Mouse (Mus musculus): ENCODE measurements around the gene Vdr. TPM values are rescaled to one million over a fixed set of nuclear protein-coding genes. Genes with fewer than 3 reads are reported as not detected.

Gene Vdr
- polyA plus RNA-seq, 1 experiment from 2014 or later, result 0.97 TPM

DNA sequence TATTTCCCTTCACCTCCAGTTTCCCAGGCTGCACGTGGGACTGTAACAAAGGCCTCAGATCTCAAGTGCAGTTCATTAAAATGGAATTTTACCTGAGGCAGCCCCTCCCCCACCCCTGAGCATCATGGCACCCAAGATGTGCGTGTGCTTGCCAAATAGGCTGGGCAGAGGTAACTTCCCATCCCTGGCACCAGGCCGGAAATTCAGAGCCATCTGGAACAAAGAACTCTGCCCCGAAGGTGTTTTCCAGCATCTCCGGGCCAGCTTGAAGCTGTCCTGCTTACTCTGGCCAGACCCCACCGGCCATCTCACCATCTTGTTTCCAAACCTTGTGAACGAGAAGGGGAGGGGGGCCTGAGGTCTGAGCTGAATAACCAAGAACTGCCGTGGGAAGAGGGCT lies 10.7 kb downstream of the Vdr start:
- Histone ChIP-seq H3K27ac (no peak overlapping the region), H3K9ac (no peak overlapping the region), H3K36me3 (no peaks in the 10 kb centered on the region), H3K4me3 (no peak overlapping the region), H3K27me3 (no peaks in the 10 kb centered on the region), H3K9me3 (no peaks in the 10 kb centered on the region), H3K4me1 (peaks cover 3% of the 10 kb centered on the region; the same call in 1 of the 2 replicates), H3K4me2 (replicated peaks) (no peak overlapping the region)
- no peak for ATAC-seq (ENCODE audit: insufficient number of reproducible peaks, insufficient read depth, low FRiP score, low TSS enrichment)
- WGBS, result 62% methylated on average over 8 of the region's 8 CpGs

DNA sequence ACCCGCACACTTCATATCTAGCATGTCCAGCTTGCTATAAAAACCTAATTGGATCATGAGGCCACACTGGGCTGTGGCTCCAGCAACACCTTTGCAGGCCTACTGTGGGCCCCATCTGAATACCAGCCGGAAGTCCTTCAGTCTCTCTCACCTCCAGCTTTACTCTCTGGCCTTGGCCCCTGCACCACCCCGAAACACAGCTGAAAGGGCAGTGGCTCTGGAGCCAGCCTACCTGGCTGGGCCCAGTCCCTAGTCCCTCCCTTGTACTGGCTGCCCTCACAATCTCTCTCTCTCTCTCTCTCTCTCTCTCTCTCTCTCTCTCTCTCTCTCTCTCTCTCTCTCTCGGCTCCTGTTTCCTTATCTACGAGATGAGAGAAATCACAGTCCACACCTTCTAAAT lies 11.6 kb downstream of the Vdr start:
- H3K9me3 ChIP-seq, result no peaks in the 10 kb centered on the region
- H3K36me3 ChIP-seq, result no peaks in the 10 kb centered on the region
- 85% methylated on average over 5 of the region's 5 CpGs for WGBS
- no peak for ATAC-seq (ENCODE audit: insufficient number of reproducible peaks, insufficient read depth, low FRiP score, low TSS enrichment)
- no peak overlapping the region for H3K27ac ChIP-seq
- H3K4me2 ChIP-seq (replicated peaks), result no peak overlapping the region
- no peak overlapping the region for H3K9ac ChIP-seq
- H3K4me1 ChIP-seq, result peaks cover 3% of the 10 kb centered on the region; the same call in 1 of the 2 replicates
- H3K4me3 ChIP-seq, result no peak overlapping the region
- H3K27me3 ChIP-seq, result no peaks in the 10 kb centered on the region

DNA sequence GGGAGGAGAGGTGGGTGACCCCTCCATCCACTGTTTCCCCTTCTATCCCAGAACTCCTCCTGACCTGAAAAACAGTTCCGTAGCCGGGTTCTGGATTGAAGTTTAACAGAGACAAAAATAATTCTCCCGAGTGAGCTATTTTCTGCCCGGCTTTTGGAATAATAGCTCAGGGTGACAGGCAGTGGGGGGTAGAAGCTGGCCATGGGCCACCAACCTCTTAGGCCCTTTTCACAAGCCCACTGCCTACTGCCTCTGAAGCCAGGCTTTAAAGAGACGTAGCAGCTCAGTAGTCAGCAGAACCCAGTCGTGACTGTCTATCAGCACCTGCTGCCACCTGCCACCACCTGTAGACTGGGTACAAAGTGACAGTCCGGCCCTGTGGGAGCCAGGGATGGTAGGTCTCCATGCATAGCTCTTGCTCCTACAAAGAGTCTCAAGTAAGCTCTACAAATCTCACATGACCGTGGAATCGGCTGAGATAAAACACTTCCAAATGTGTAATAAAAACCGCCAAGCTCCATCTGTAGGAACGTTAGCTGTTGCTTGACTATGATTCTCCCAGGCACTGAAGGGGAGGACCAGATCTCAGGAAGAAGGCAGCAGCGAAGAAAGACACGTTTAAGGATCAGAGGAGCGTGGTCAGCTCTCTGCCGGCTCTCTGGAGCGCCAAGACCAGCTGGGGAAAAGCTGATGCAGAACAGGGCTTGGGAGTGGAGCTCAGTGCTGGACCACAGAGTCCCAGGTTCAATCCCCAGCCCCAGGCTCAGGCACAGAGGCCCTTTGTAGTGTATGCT lies 13.4 kb downstream of the Vdr start:
- Histone ChIP-seq H3K4me1 (peaks cover 3% of the 10 kb centered on the region; the same call in 1 of the 2 replicates), H3K4me2 (replicated peaks) (no peak overlapping the region), H3K27me3 (no peaks in the 10 kb centered on the region), H3K27ac (no peak overlapping the region), H3K4me3 (no peak overlapping the region), H3K36me3 (no peaks in the 10 kb centered on the region), H3K9ac (no peak overlapping the region), H3K9me3 (no peaks in the 10 kb centered on the region)
- no peak for ATAC-seq (ENCODE audit: insufficient number of reproducible peaks, insufficient read depth, low FRiP score, low TSS enrichment)
- 76% methylated on average over 16 of the region's 16 CpGs for WGBS

DNA sequence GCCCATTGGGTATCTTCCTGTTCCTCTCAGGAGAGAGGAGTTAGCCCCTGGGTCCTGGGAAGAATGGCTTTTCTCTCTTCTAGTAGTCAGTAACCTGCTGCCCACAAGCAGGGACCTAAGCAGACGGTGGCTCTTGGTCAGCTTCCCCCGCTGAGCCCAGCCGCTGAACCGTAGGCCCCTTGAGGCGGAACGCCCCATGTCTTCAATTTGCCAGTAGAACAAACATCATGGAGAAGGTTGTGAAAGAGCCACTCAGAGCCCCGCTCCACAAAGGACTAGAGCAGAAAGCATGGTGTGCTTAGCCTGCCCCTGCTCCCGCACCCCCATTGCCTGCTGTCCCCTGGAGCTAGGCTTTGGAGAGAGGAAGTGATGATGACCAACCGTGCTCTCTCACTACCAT lies 14.1 kb downstream of the Vdr start:
- H3K9me3 ChIP-seq, result no peaks in the 10 kb centered on the region
- no peak overlapping the region for H3K27ac ChIP-seq
- no peaks in the 10 kb centered on the region for H3K36me3 ChIP-seq
- no peak overlapping the region for H3K4me3 ChIP-seq
- no peak overlapping the region for H3K9ac ChIP-seq
- no peak for ATAC-seq (ENCODE audit: insufficient number of reproducible peaks, insufficient read depth, low FRiP score, low TSS enrichment)
- H3K4me1 ChIP-seq, result peaks cover 3% of the 10 kb centered on the region; the same call in 1 of the 2 replicates
- WGBS, result 75% methylated on average over 9 of the region's 9 CpGs
- H3K27me3 ChIP-seq, result no peaks in the 10 kb centered on the region
- no peak overlapping the region for H3K4me2 ChIP-seq (replicated peaks)

DNA sequence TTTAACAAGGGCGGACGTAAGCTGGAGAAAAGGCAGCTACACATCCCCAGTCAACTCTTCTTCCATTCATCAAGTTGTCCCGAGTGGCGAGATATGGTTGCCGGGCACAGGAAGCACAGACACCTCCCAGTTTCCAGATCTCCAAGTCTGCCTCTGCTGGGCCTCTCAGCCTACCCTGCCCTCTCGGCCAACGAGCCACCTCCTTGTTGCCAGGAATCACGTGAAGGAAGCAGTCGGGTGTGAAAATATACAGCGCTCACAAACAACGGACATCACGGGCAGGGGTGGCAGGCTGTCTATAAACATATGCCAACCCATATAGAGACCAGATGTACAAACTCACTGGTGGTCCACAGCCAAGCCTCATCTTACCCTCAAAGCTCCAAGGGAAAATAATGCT lies 14.6 kb downstream of the Vdr start:
- Histone ChIP-seq H3K9me3 (no peaks in the 10 kb centered on the region), H3K27me3 (no peaks in the 10 kb centered on the region), H3K27ac (no peak overlapping the region), H3K4me2 (replicated peaks) (no peak overlapping the region), H3K36me3 (no peaks in the 10 kb centered on the region), H3K4me3 (no peak overlapping the region), H3K4me1 (peaks cover 3% of the 10 kb centered on the region; the same call in 1 of the 2 replicates), H3K9ac (no peak overlapping the region)
- WGBS, result 83% methylated on average over 12 of the region's 12 CpGs
- ATAC-seq (ENCODE audit: insufficient number of reproducible peaks, insufficient read depth, low FRiP score, low TSS enrichment), result no peak

DNA sequence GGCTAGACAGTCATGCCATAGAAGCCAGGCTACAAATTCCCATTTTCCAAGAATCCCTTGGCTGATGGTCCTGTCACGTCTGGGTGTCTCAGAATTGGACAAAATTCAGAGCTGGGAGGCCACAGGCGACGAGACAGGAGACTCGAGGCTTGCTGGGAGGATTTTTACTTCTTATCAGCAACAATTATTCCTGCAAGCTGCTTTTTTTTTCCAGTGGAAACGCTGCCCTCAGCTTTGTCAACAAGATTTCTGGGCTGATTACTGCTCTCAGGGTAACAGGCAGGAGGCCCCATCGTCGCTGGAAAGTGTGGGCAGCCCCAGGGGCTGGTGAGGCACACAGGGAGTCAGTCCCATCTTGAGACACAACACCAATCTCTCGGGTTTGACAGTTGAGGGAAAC lies 17.9 kb downstream of the Vdr start:
- no peak overlapping the region for H3K9ac ChIP-seq
- ATAC-seq (ENCODE audit: insufficient number of reproducible peaks, insufficient read depth, low FRiP score, low TSS enrichment), result no peak
- no peak overlapping the region for H3K4me3 ChIP-seq
- H3K27me3 ChIP-seq, result no peaks in the 10 kb centered on the region
- no peaks in the 10 kb centered on the region for H3K9me3 ChIP-seq
- no peak overlapping the region for H3K27ac ChIP-seq
- H3K36me3 ChIP-seq, result no peaks in the 10 kb centered on the region
- no peak overlapping the region for H3K4me2 ChIP-seq (replicated peaks)
- H3K4me1 ChIP-seq, result peaks cover 3% of the 10 kb centered on the region; the same call in 1 of the 2 replicates
- WGBS, result 61% methylated on average over 8 of the region's 8 CpGs

DNA sequence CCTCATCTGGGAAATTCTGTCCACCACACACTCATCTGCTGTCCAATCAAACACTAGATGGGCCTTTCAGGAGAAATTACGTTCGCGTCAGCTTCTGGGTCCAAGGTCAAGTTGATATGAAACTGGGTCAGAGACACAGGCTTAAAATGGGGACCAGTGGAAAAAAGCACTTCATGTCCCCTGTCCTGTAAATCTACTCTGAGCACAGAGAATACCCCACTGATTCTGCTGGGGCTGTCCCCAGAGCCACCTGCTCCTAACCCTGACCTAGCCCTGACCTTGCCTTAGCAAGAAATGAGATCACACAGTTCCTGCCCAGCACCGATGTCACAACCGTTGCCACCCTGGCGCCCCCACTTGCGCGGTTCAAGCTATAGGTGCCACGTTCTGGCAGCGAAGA lies 20.0 kb downstream of the Vdr start:
- no peak overlapping the region for H3K4me2 ChIP-seq (replicated peaks)
- H3K4me3 ChIP-seq, result no peak overlapping the region
- H3K27me3 ChIP-seq, result no peaks in the 10 kb centered on the region
- ATAC-seq (ENCODE audit: insufficient number of reproducible peaks, insufficient read depth, low FRiP score, low TSS enrichment), result no peak
- WGBS, result 92% methylated on average over 10 of the region's 10 CpGs
- H3K9ac ChIP-seq, result no peak overlapping the region
- no peaks in the 10 kb centered on the region for H3K4me1 ChIP-seq
- no peaks in the 10 kb centered on the region for H3K36me3 ChIP-seq
- H3K9me3 ChIP-seq, result no peaks in the 10 kb centered on the region
- no peak overlapping the region for H3K27ac ChIP-seq

DNA sequence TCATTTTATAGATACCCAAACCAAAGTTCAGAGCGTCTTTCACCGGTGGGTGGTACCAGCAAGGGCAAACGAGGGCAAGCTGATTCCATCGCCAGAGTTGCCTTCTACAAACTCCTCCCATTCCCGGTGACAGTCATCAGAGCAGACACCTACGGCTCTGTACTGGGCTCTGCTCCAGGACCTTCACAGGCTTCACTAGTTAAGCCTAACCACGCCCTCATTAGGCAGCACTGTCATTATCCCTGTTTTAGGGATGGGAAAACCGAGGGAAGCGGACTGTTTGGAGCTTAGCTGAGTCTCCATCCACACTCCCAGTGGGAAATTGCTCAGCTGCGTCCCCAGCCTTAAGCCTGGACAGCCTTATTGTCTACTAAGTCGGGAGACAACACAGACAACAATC lies 20.4 kb downstream of the Vdr start:
- no peaks in the 10 kb centered on the region for H3K9me3 ChIP-seq
- no peak overlapping the region for H3K4me2 ChIP-seq (replicated peaks)
- no peak for ATAC-seq (ENCODE audit: insufficient number of reproducible peaks, insufficient read depth, low FRiP score, low TSS enrichment)
- WGBS, result 69% methylated on average over 11 of the region's 11 CpGs
- H3K4me3 ChIP-seq, result no peak overlapping the region
- H3K27ac ChIP-seq, result no peak overlapping the region
- no peak overlapping the region for H3K9ac ChIP-seq
- no peaks in the 10 kb centered on the region for H3K27me3 ChIP-seq
- no peaks in the 10 kb centered on the region for H3K36me3 ChIP-seq
- H3K4me1 ChIP-seq, result no peaks in the 10 kb centered on the region

DNA sequence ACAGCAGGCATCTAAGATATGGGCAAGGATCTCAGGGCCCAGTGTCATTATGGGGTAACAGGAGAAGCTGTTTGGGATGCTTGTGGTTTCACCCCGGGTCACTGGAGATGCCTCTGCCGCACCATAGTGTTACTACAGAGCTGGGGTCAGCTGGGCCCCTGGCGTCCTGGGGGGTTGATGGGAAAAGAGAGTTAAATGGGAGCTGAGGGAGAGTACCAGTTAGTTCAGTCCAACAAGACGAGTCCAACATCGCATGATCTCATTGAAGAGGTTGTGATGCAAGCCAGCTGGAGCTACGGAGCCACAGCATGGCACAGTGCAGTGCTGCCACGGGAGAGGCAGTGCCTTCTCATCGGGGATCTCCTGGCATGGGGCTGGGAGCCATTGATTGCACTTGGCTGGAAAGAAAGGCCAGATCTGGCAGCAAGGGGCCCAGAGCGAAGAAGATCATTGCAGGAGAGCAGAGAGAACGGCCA lies 22.9 kb downstream of the Vdr start:
- H3K27me3 ChIP-seq, result no peaks in the 10 kb centered on the region
- H3K9ac ChIP-seq, result no peak overlapping the region
- no peak overlapping the region for H3K4me2 ChIP-seq (replicated peaks)
- no peaks in the 10 kb centered on the region for H3K36me3 ChIP-seq
- no peak for ATAC-seq (ENCODE audit: insufficient number of reproducible peaks, insufficient read depth, low FRiP score, low TSS enrichment)
- 75% methylated on average over 10 of the region's 10 CpGs for WGBS
- no peaks in the 10 kb centered on the region for H3K4me1 ChIP-seq
- H3K27ac ChIP-seq, result no peak overlapping the region
- no peaks in the 10 kb centered on the region for H3K9me3 ChIP-seq
- no peak overlapping the region for H3K4me3 ChIP-seq

DNA sequence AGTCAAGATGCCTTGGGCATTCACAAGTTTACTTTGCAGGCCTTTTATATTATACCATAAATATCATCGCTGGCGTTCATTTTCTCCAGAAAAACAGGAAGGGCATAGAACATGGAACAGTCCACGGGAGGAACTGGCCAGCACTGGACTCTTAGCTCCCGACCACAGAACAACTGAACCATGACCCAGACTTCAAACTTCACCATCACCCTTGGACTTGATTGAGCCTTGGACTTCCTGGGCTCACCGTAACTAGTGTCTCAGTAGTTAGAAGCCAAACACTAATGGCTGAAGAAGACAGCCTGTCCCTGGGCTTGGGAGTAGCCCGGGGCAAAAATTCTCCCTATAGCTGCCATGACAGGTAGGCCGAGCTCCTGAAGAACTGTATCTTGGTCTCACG lies 29.0 kb downstream of the Vdr start:
- H3K27me3 ChIP-seq, result no peaks in the 10 kb centered on the region

DNA sequence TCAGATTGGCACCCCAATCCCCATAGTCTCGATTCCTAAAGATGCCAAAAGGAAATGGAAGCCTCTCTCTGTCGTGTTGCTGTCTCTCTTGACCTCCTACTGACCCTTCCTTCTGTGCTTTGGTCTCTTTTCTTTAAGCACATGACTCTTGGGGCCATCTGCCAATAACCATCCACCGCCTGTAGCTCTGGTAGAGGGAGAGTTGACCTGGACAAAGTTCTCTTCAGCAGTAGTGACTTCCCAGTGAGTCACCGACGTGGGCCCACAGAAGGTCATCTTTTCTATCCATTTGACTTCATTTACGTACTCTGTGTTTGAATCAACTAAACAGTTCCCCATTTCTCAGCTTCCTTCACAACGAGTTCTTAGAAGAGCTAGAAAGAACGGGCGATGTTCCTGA lies 30.0 kb downstream of the Vdr start:
- 82% methylated on average over 9 of the region's 9 CpGs for WGBS
- Histone ChIP-seq H3K4me2 (replicated peaks) (no peak overlapping the region), H3K27me3 (no peaks in the 10 kb centered on the region), H3K27ac (no peak overlapping the region), H3K4me1 (no peaks in the 10 kb centered on the region), H3K4me3 (no peak overlapping the region), H3K9me3 (no peaks in the 10 kb centered on the region), H3K9ac (no peak overlapping the region), H3K36me3 (no peaks in the 10 kb centered on the region)
- no peak for ATAC-seq (ENCODE audit: insufficient number of reproducible peaks, insufficient read depth, low FRiP score, low TSS enrichment)

More for the DNA sequence above, 29.0 kb downstream of the Vdr start:
- Histone ChIP-seq H3K27ac (no peak overlapping the region), H3K4me1 (no peaks in the 10 kb centered on the region), H3K9ac (no peak overlapping the region), H3K9me3 (no peaks in the 10 kb centered on the region), H3K4me2 (replicated peaks) (no peak overlapping the region), H3K4me3 (no peak overlapping the region), H3K36me3 (no peaks in the 10 kb centered on the region)
- no peak for ATAC-seq (ENCODE audit: insufficient number of reproducible peaks, insufficient read depth, low FRiP score, low TSS enrichment)
- 90% methylated on average over 8 of the region's 8 CpGs for WGBS

DNA sequence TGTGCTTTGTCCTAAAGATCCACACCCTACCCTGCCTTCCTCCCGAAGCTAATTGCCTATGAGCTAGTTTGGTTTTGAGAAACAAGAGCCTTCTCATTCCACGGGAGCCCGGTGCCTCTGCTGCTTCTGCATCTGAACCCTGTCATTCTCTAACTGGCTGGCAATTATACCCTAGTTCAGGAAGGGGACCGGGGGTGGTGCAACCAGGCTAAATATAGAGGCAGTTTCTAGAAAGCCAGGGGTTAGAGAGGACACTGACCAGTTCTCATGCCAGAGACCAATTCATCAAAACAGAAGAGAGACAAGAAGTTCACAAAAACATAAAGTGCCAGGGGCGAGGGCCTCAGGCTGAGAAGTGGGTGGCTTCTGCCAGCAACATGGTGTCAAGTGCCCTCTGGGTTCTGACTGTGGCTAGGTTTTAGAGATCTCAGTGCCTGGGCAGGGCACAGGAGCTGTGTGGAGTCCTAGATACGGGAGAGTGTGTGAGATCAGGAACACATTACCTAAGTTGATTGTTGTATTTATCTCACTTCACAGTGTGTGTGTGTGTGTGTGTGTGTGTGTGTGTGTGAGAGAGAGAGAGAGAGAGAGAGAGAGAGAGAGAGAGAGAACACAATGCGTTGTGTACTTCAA lies 31.6 kb downstream of the Vdr start:
- Histone ChIP-seq H3K27ac (no peak overlapping the region), H3K4me3 (no peak overlapping the region), H3K4me1 (no peaks in the 10 kb centered on the region), H3K9ac (no peak overlapping the region), H3K36me3 (no peaks in the 10 kb centered on the region), H3K4me2 (replicated peaks) (no peak overlapping the region), H3K9me3 (no peaks in the 10 kb centered on the region), H3K27me3 (no peaks in the 10 kb centered on the region)
- WGBS, result 44% methylated on average over 7 of the region's 7 CpGs
- ATAC-seq (ENCODE audit: insufficient number of reproducible peaks, insufficient read depth, low FRiP score, low TSS enrichment), result no peak

Measured in embryonic facial prominence, embryonic 12.5 days (tissue).